Comparison of ENCODE assay signal across 14 mouse cellular contexts in the genomic region with DNA sequence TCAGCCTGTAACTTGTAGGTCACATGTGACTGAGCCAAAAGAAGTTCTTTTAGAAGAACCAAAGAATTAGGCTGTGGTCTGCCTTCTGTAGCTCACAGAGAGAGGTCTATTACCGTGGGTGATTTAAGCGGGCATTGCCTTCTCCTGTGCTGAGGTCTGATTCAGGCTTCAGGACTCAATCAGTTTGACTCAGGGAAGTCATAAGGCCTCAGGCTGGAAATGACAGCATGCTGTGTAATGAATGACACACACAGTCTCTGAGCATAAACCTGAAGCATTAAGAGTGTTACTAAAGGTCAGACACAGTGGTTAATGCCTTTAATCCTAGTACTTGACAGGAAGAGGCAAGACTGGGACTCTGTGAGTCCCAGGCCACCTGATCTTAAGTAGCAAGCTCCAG. TPM values are rescaled to one million over a fixed set of nuclear protein-coding genes. Genes with fewer than 3 reads are reported as not detected.
A peak's percentile ranks its signal among the peaks of the same experiment; 100 is the strongest.
DNase-seq lines count a peak whose midpoint lies in the region; TF ChIP-seq lines count a peak whose summit lies in the region.
"Had no signal": no experiment of that assay in that cellular context is flagged by ENCODE, and none has a peak within 500 bp of the region (broad histone marks: within the 10 kb centered on the region; RNA-seq: fewer than 3 reads in every experiment).

No protein-coding gene starts in this region.

- intact Hi-C loops in left cerebral cortex, postnatal 10 days (cut with DNase I), result loop anchor here (5.0 kb wide), 1 partner anchor 33 kb away; no protein-coding TSS in a partner anchor

- no peaks in the 10 kb centered on the region for H3K36me3 ChIP-seq in kidney, adult 2 months (ENCODE audit: control insufficient read depth, insufficient read depth, low read length)
- H3K36me3 ChIP-seq: neural tube, embryonic 13.5 days had no signal

- no peak overlapping the region for H3K4me3 ChIP-seq in kidney, adult 2 months (ENCODE audit: insufficient read depth, low read depth, low read length)
- H3K4me3 ChIP-seq: erythroblast, embryonic 14.5 days; neural tube, embryonic 13.5 days had no signal

- no peak for TF ChIP-seq CTCF in kidney, adult 2 months (conservative IDR thresholded peaks at IDR 0.05; ENCODE audit: insufficient read depth, insufficient read length, low read depth, low read length)

- H3K4me1 ChIP-seq in kidney, adult 2 months (ENCODE audit: control insufficient read depth, insufficient read depth, low read length), result peaks cover 2% of the 10 kb centered on the region; the same call in 1 of the 2 replicates

- H3K27ac ChIP-seq in kidney, adult 2 months (ENCODE audit: insufficient read depth, low read depth, low read length), result no peak overlapping the region
- H3K27ac ChIP-seq: neural tube, embryonic 13.5 days had no signal

- peak; percentile 53 for DNase-seq in adrenal gland, adult 2 months
- no peak for DNase-seq in adrenal gland, postnatal 25 days
- peak; percentile 9 for DNase-seq in kidney, adult 2 months
- no peak for DNase-seq in kidney, postnatal 10 days
- DNase-seq in embryo, embryonic 10.5 days (ENCODE audit: low spot score), result peak; percentile 20
- peak; percentile 32 for DNase-seq in retina, postnatal 1 day
- DNase-seq in left cerebral cortex, postnatal 10 days (ENCODE audit: extremely low spot score in 1 of 2, low spot score in 2 of 2), result no peak
- no peak for DNase-seq in right cerebral cortex, postnatal 36 days (ENCODE audit: low spot score in 2 of 2)
- DNase-seq: cerebellum, adult 11 months; heart, postnatal 36 days; kidney, postnatal 14 days; lung, adult 18-20 months had no signal

- WGBS in kidney, adult 2 months, result 58% methylated on average over 2 of the region's 2 CpGs

- H3K27me3 ChIP-seq in kidney, adult 2 months (replicated peaks; ENCODE audit: control insufficient read depth, insufficient read depth, low read length), result no peaks in the 10 kb centered on the region
- H3K27me3 ChIP-seq: neural tube, embryonic 13.5 days had no signal

- TF ChIP-seq POLR2A in kidney, adult 2 months (IDR thresholded peaks at IDR 0.05; ENCODE audit: low read depth, low read length), result no peak

RNA-seq across cellular contexts. Expression of gene Rasal2, which starts 31.7 kb away (rescaled TPM):
- total RNA-seq in adrenal gland, adult 2 months (2021), result 10 to 100 TPM; 13.0 to 13.7 TPM
- polyA plus RNA-seq in adrenal gland, adult 2 months (2012; rRNA removed), result 1.4 and 1.6 TPM in 2 replicates
- total RNA-seq in adrenal gland, postnatal 25 days (2021), result 14.5 and 16.9 TPM in 2 replicates
- polyA plus RNA-seq in kidney, adult 2 months (2012; rRNA removed), result 3.4 and 4.0 TPM in 2 replicates
- total RNA-seq in left cerebral cortex, postnatal 10 days (2021), result 10 to 100 TPM; 55.1 to 56.2 TPM
- polyA plus RNA-seq: erythroblast, embryonic 14.5 days had no signal

Comparison
In these comparisons a context has a peak if more than half of its experiments do, and no peak if none do; other contexts are left out.
1. DNase-seq: peak in adrenal gland, adult 2 months (single experiment), kidney, adult 2 months (single experiment), embryo, embryonic 10.5 days (single experiment) and retina, postnatal 1 day (single experiment); none in adrenal gland, postnatal 25 days (single experiment), kidney, postnatal 10 days (single experiment), left cerebral cortex, postnatal 10 days (0 of 2) and right cerebral cortex, postnatal 36 days (0 of 2).